Mouse (Mus musculus): Measurements from ENCODE around the gene Tfcp2. TPM values are rescaled to one million over a fixed set of nuclear protein-coding genes. Genes with fewer than 3 reads are reported as not detected.

The Tfcp2 gene
- total and polyA plus RNA-seq, 3 experiments, result 5.3 to 7.8 (median 6.8) TPM

GRCm38 (mm10) chr15:100576810-100577209 lies 25.0 kb upstream of the Tfcp2 start:
- H3K4me1 ChIP-seq (ENCODE audit: control insufficient read depth in 1 of 2, insufficient read depth in 2 of 2), result no peaks in the 10 kb centered on the region
- H3K36me3 ChIP-seq (replicated peaks in 1 of 2; ENCODE audit: control insufficient read depth in 1 of 2, insufficient read depth in 1 of 2, low read length in 1 of 2), result peaks cover 0 to 19% of the 10 kb centered on the region in 2 experiments
- H3K27ac ChIP-seq (ENCODE audit: insufficient read depth, low read depth), result no peak overlapping the region
- H3K4me2 ChIP-seq (ENCODE audit: insufficient read depth, low read depth, poor library complexity, severe bottlenecking), result no peak overlapping the region
- DNase-seq (ENCODE audit: extremely low read depth), result no peak
- H3K9ac ChIP-seq (ENCODE audit: insufficient read depth, low read depth), result no peak overlapping the region
- dilution Hi-C loops (cut with MboI; ENCODE audit: extremely low pct_ligation_motif_present, extremely low pct_unique_long_range_greater_than_20kb, low sequenced_read_pairs) (no loop called here), in situ Hi-C loops (cut with MboI; ENCODE audit: low pct_ligation_motif_present, low pct_unique_long_range_greater_than_20kb, low sequenced_read_pairs) (no loop called here)
- no peaks in the 10 kb centered on the region for H3K9me3 ChIP-seq (replicated peaks; ENCODE audit: low read length)
- H3K4me3 ChIP-seq (replicated peaks in 1 of 3; ENCODE audit: low read depth in 2 of 3, low read length in 2 of 3, poor library complexity in 1 of 3), result no peak overlapping the region
- H3K27me3 ChIP-seq (replicated peaks), result no peaks in the 10 kb centered on the region
- TF ChIP-seq JUN (IDR thresholded peaks at IDR 0.05; ENCODE audit: insufficient read depth, low read depth, low read length) (no peak), MEF2A (IDR thresholded peaks at IDR 0.05; ENCODE audit: borderline replicate concordance, low read depth, low read length) (no peak)
- H3K79me2 ChIP-seq (replicated peaks; ENCODE audit: control insufficient read depth, extremely low read depth, insufficient read depth, poor library complexity, severe bottlenecking), result no peaks in the 10 kb centered on the region

- dilution Hi-C loops (cut with MboI; ENCODE audit: extremely low pct_ligation_motif_present, extremely low pct_unique_long_range_greater_than_20kb, low sequenced_read_pairs), result no loop called here
- Histone ChIP-seq H3K4me2 (ENCODE audit: insufficient read depth, low read depth, poor library complexity, severe bottlenecking) (no peak overlapping the region), H3K4me1 (ENCODE audit: control insufficient read depth in 1 of 2, insufficient read depth in 2 of 2) (no peaks in the 10 kb centered on the region), H3K9ac (ENCODE audit: insufficient read depth, low read depth) (no peak overlapping the region), H3K36me3 (replicated peaks in 1 of 2; ENCODE audit: control insufficient read depth in 1 of 2, insufficient read depth in 1 of 2, low read length in 1 of 2) (peaks cover 0 to 19% of the 10 kb centered on the region in 2 experiments), H3K27ac (ENCODE audit: insufficient read depth, low read depth) (no peak overlapping the region), H3K79me2 (replicated peaks; ENCODE audit: control insufficient read depth, extremely low read depth, insufficient read depth, poor library complexity, severe bottlenecking) (no peaks in the 10 kb centered on the region), H3K27me3 (replicated peaks) (no peaks in the 10 kb centered on the region), H3K4me3 (replicated peaks in 1 of 3; ENCODE audit: low read depth in 2 of 3, low read length in 2 of 3, poor library complexity in 1 of 3) (no peak overlapping the region), H3K9me3 (replicated peaks; ENCODE audit: low read length) (no peaks in the 10 kb centered on the region)
- in situ Hi-C loops (cut with MboI; ENCODE audit: low pct_ligation_motif_present, low pct_unique_long_range_greater_than_20kb, low sequenced_read_pairs), result no loop called here
- TF ChIP-seq NRF1 (IDR thresholded peaks at IDR 0.05; ENCODE audit: low read depth, low read length), result no peak
- no peak for TF ChIP-seq E2F4 (IDR thresholded peaks at IDR 0.05; ENCODE audit: insufficient replicate concordance, low read depth, low read length)
- DNase-seq (ENCODE audit: extremely low read depth), result no peak
Measured at GRCm38 (mm10) chr15:100576392-100576791, 24.6 kb upstream of the Tfcp2 start.

DNA sequence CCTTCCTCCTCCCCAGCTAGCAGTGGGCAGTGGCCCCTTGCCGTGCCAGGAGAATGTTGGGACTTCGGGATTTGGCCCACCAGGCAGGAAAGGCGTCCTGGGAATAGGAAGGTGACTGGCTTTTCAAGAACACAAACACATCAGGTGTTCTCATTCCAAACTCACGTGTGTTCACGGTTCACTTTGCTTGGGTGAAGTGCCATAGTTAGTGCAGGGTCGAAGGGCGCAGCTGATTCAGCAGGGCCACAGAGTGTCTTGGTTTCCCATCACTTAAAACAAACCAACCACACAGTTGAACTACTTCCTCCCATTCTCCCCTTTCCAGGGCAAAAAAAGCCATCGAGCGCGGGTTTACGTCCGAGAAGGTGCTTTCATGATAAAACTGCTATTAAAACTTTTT lies 23.6 kb upstream of the Tfcp2 start:
- no peak for TF ChIP-seq SIN3A (IDR thresholded peaks at IDR 0.05; ENCODE audit: low read length)
- TF ChIP-seq SMC3 (IDR thresholded peaks at IDR 0.05; ENCODE audit: low read depth, low read length), result no peak
- no peak for TF ChIP-seq USF2 (conservative IDR thresholded peaks at IDR 0.05; ENCODE audit: low read depth, low read length)
- H3K4me2 ChIP-seq (ENCODE audit: insufficient read depth, low read depth, poor library complexity, severe bottlenecking), result no peak overlapping the region
- H3K36me3 ChIP-seq (replicated peaks in 1 of 2; ENCODE audit: control insufficient read depth in 1 of 2, insufficient read depth in 1 of 2, low read length in 1 of 2), result peaks cover 0 to 15% of the 10 kb centered on the region in 2 experiments
- no peaks in the 10 kb centered on the region for H3K27me3 ChIP-seq (replicated peaks)
- no peak overlapping the region for H3K27ac ChIP-seq (ENCODE audit: insufficient read depth, low read depth)
- no peak for DNase-seq (ENCODE audit: extremely low read depth)
- no peaks in the 10 kb centered on the region for H3K79me2 ChIP-seq (replicated peaks; ENCODE audit: control insufficient read depth, extremely low read depth, insufficient read depth, poor library complexity, severe bottlenecking)
- no peak overlapping the region for H3K9ac ChIP-seq (ENCODE audit: insufficient read depth, low read depth)
- no peaks in the 10 kb centered on the region for H3K4me1 ChIP-seq (ENCODE audit: control insufficient read depth in 1 of 2, insufficient read depth in 2 of 2)
- no peaks in the 10 kb centered on the region for H3K9me3 ChIP-seq (replicated peaks; ENCODE audit: low read length)
- H3K4me3 ChIP-seq (replicated peaks in 1 of 3; ENCODE audit: low read depth in 2 of 3, low read length in 2 of 3, poor library complexity in 1 of 3), result no peak overlapping the region
- in situ Hi-C loops (cut with MboI; ENCODE audit: low pct_ligation_motif_present, low pct_unique_long_range_greater_than_20kb, low sequenced_read_pairs) (no loop called here), dilution Hi-C loops (cut with MboI; ENCODE audit: extremely low pct_ligation_motif_present, extremely low pct_unique_long_range_greater_than_20kb, low sequenced_read_pairs) (no loop called here)

- no peak for DNase-seq (ENCODE audit: extremely low read depth)
- dilution Hi-C loops (cut with MboI; ENCODE audit: extremely low pct_ligation_motif_present, extremely low pct_unique_long_range_greater_than_20kb, low sequenced_read_pairs) (no loop called here), in situ Hi-C loops (cut with MboI; ENCODE audit: low pct_ligation_motif_present, low pct_unique_long_range_greater_than_20kb, low sequenced_read_pairs) (no loop called here)
- Histone ChIP-seq H3K4me3 (replicated peaks in 1 of 3; ENCODE audit: low read depth in 2 of 3, low read length in 2 of 3, poor library complexity in 1 of 3) (no peak overlapping the region), H3K9ac (ENCODE audit: insufficient read depth, low read depth) (no peak overlapping the region), H3K4me2 (ENCODE audit: insufficient read depth, low read depth, poor library complexity, severe bottlenecking) (no peak overlapping the region), H3K36me3 (replicated peaks in 1 of 2; ENCODE audit: control insufficient read depth in 1 of 2, insufficient read depth in 1 of 2, low read length in 1 of 2) (peaks cover 0 to 10% of the 10 kb centered on the region in 2 experiments), H3K9me3 (replicated peaks; ENCODE audit: low read length) (no peaks in the 10 kb centered on the region), H3K27ac (ENCODE audit: insufficient read depth, low read depth) (no peak overlapping the region), H3K27me3 (replicated peaks) (no peaks in the 10 kb centered on the region), H3K79me2 (replicated peaks; ENCODE audit: control insufficient read depth, extremely low read depth, insufficient read depth, poor library complexity, severe bottlenecking) (no peaks in the 10 kb centered on the region), H3K4me1 (ENCODE audit: control insufficient read depth in 1 of 2, insufficient read depth in 2 of 2) (no peaks in the 10 kb centered on the region)
- TF ChIP-seq MEF2A (IDR thresholded peaks at IDR 0.05; ENCODE audit: borderline replicate concordance, low read depth, low read length) (no peak), ZKSCAN1 (IDR thresholded peaks at IDR 0.05; ENCODE audit: borderline replicate concordance, low read depth, low read length) (no peak), HCFC1 (IDR thresholded peaks at IDR 0.05; ENCODE audit: low read depth, low read length) (no peak), CTCF (conservative IDR thresholded peaks at IDR 0.05 in 1 of 2, IDR thresholded peaks at IDR 0.05 in 1 of 2; ENCODE audit: low read depth in 2 of 2, low read length in 2 of 2) (no peak), RAD21 (IDR thresholded peaks at IDR 0.05; ENCODE audit: low read depth, low read length) (no peak), E2F4 (IDR thresholded peaks at IDR 0.05; ENCODE audit: insufficient replicate concordance, low read depth, low read length) (no peak), USF2 (conservative IDR thresholded peaks at IDR 0.05; ENCODE audit: low read depth, low read length) (no peak), PAX5 (IDR thresholded peaks at IDR 0.05; ENCODE audit: low read length) (no peak), POLR2AphosphoS2 (IDR thresholded peaks at IDR 0.05; ENCODE audit: low read depth, low read length) (no peak), IRF4 (IDR thresholded peaks at IDR 0.05; ENCODE audit: low read depth, low read length) (no peak), USF1 (IDR thresholded peaks at IDR 0.05; ENCODE audit: low read depth, low read length) (no peak), KAT2A (IDR thresholded peaks at IDR 0.05; ENCODE audit: insufficient replicate concordance, low read length) (no peak), MAX (IDR thresholded peaks at IDR 0.05; ENCODE audit: low read length) (no peak)
Measured at GRCm38 (mm10) chr15:100574378-100574777, 22.6 kb upstream of the Tfcp2 start.
